Mouse (Mus musculus) liver, postnatal 0 days (tissue): ENCODE measurements around the gene Olfr1126.

Source experiments
- CTCF ChIP-seq: sonication (generic); IDR thresholded peaks from 2 replicates; pipeline ENCODE4 v1.5.1; 2016; ENCODE audit warnings: antibody characterized with exemption, low read depth
- EP300 ChIP-seq: IDR thresholded peaks from 2 replicates; pipeline ENCODE4 v1.6.1; 2016; ENCODE audit warnings: antibody characterized with exemption, low read depth, mild to moderate bottlenecking

DNA sequence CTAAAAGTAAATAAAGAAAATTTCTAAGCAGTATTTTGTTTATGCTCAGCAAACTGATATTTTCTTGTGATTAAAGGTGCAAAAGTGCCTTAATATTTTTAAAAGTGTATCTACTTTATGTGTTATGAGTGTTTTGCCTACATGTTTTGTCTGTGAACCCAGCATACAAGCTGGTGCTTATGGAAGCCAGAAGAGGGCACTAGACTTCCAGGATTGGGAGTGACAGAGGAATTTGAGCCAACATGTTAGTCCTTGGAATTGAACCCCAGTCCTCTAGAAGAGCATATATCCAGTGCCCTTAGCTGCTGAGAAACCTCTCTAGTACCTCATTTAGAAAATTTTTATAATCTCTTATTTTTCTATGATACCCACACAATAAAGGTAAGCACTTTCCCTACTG, 26.4 kb downstream of the Olfr1126 start:
- TF ChIP-seq CTCF (no peak), EP300 (no peak)
